Mouse (Mus musculus) gastrocnemius, postnatal 36 days (tissue): ENCODE results near the gene Neo1. TPM values are rescaled to one million over a fixed set of nuclear protein-coding genes. Genes with fewer than 3 reads are reported as not detected.

Experiments used
- DNase-seq, 2 experiments: peaks; one replicate each; pipeline ENCODE4 v3.0.0; 2022
- intact Hi-C: fragments of 180-260 bp; cut with DNase I; formaldehyde crosslinking; loops from one replicate; pipeline ENCODE4 v1.15.1; 2025
- total RNA-seq, 2 experiments: library from RNA; stranded (reverse); gene quantifications; 2 replicates each; pipeline ENCODE4 v1.2.3; 2021

Gene Neo1
- total RNA-seq, 2 experiments from 2014 or later: 23.7 to 31.1 TPM

DNA sequence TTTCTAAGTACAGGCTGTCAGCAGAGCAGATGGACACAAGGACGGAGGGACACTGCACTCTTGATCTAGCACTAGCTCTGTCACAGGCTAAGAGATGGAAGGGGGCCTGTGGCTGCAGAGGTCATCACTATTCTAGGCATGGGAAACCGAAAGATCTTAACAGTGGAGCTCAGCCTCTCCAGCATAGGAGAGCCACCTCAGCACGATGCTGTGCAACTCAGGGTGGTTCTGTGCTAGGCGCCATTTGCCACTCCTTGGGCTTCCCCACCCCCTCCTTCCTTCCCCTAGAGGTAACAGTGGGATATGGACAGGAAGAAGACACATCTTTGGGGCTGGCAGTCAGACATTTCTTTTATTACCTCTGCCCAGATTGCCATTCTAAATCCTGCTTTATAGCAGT is 161.9 kb downstream of the Neo1 start:
- intact Hi-C loops: loop anchor here (1.0 to 5.0 kb wide), 2 partner anchors 164 to 297 kb away; no protein-coding TSS in a partner anchor
- DNase-seq: no peak

DNA sequence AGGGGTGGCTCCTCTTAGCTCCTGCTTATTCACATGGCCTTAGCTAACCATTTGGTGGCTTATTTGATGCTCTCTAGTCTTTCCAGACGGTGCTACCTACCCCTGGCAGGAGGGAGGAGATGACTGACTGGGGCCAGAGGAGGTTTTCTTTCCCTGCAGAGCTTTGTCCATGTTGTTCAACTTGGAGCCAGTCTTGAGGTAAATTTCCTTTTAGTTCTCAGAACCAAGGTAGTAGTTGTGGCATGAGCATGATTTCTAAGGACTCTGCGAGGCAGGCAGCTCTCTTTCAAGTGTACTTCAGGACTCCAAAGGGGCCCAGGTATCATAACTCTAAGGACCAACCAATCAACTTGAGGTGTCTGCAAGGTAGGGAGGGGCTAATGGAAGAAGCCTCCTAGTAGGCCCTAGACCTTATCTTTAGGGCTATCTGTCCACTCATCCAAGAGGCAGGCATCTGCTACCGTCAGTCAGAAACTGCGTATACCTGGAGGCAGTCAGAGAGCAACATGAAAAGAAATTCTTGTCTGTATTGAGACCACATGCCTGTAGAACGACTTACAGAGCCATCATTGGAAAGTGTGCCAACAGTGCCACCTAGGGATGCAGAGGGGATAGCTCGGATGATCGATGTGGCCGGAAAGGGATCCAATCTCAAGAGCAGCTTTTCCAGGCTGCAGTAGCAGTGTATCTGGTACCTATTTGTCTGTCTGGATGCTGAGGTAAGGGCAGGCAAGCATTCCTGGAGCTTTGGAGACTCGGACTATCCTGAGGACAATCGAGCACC is 162.5 kb downstream of the Neo1 start:
- DNase-seq: peak; percentile 31 to 37
- intact Hi-C loops: loop anchor here (1.0 to 5.0 kb wide), 2 partner anchors 163 to 296 kb away; no protein-coding TSS in a partner anchor

DNA sequence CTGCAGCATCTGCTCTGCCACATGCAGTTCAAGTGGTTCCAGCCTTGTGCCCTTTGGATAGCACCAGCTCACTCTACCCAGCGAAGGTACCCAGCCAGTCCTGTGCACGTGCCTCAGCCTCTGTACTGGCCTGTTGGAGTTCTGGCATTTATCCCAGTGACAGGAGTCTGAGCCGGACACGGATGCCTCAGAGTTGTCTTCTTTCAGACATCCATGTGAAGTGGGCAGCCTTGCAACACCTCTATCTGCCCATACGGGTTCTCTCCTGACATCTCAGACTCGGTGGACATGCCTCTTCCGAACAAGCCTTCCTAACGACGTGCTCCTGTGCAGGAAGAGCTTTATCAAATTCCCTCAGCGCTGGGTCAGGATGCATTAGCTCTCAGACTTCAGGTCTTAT is 165.1 kb downstream of the Neo1 start:
- no peak for DNase-seq
- intact Hi-C loops: loop anchor here (5.0 kb wide), 1 partner anchor 294 kb away; no protein-coding TSS in a partner anchor

DNA sequence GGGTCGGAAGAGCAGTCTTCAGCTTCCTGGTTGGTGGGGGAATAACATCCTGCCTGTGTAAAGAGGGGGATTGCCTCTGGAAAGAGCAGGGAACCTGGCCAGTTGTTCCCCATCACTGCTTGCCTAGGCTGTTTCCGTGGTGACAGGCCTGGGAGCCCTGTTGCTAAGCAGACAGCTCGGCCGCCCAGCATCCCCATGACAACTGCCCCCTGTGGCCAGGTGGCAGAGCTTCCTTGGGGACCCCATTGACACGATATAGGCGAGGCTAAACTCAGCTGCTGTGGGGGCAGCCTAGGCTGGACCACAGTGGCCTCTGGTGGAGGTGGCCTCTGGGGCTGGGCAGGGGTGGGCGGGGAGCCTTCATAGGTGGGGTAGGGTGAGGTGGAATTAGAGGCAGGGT is 172.4 kb downstream of the Neo1 start:
- DNase-seq: no peak
- intact Hi-C loops: no loop called here

DNA sequence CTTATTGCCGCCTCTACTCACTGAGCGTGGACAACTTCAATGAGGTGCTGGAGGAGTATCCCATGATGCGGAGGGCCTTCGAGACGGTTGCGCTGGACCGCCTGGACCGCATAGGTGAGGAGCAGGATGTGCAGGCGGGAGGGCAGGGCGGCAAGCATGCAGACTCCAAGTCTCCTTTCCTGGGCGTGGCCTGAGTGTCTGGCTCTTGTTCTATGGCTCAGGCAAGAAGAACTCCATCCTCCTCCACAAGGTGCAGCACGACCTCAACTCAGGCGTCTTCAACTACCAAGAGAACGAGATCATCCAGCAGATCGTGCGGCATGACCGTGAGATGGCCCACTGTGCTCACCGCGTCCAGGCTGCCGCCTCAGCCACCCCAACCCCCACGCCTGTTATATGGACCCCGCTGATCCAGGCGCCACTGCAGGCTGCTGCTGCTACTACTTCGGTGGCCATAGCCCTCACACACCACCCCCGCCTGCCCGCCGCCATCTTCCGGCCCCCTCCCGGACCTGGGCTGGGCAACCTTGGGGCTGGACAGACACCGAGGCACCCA is 177.1 kb downstream of the Neo1 start:
- intact Hi-C loops: no loop called here
- no peak for DNase-seq

DNA sequence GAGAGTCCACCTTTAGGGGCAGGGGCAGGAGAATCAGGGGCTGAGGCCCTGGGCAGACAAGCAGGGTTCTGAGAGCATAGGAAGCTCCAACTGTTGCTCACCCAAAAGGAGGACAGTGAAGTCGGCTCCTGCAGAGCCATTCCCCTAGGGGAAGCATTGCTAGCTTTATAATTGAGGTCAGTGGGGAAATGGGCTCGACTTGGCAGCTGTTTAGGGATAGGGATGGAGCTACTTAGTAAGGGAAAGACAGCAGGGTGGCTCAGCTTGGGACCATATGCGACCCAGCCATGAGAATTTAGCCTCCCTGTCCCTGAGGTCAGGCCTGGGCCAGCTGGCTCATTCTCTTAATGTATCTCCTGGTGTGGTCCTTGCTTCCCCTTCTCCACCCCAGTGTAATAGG is 181.3 kb downstream of the Neo1 start:
- intact Hi-C loops: no loop called here

DNA sequence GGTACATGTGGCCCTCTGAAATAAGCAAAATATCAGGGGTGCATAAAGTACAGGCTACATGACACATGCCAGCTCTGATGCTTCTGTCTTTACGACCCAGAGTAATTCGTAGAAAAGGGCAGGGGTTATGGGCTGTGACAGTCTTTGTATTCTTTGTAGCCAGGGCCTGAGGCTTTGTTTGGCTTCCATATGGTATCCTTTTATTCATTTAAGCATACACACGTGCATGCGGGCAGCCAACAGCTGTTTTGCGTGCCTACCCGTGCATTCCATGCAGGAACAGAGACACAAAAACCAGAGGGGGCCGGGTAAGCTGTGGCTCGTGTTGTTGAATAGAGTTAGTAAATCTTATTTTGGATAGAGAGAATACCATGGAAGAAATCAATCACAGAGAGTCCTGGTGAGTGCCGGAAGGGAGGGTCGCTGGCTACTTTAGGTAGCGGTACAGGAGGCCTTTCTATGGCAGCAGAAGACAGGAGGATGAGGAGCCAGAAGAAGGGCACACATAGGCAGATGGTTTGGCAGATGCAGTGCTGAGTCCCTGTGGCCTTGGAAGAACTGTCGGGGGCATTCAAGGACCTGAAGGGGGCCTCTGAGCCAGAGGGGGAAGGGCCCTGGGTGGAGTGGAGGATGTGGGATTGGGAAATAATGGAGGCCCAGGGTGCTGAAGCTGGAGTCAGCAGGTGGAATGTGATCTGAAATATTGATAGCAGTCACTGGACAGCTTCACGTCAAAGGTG is 186.5 kb downstream of the Neo1 start:
- DNase-seq: no peak
- intact Hi-C loops: no loop called here

More for the DNA sequence above, 181.3 kb downstream of the Neo1 start:
- no peak for DNase-seq

DNA sequence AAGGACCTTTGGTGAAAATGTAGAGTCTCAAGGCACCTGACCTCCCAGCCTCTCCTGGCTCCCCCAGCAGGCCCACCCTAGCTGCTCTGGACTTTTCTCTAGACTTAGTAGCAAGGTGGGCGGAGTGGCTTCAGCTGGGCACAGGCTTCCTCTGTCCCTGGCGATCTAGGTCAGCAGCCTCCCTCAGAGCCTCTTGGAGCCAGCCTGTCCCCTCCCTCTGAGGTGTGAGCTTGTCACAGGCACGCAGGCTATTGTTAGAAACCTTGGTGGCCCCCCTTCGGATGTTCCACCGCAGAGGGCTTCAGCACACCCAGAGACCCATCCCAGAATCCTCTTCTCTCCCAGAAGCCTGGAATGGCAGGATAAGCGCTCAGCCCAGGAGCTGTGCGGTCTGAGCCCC is 188.6 kb downstream of the Neo1 start:
- DNase-seq: no peak
- intact Hi-C loops: no loop called here

DNA sequence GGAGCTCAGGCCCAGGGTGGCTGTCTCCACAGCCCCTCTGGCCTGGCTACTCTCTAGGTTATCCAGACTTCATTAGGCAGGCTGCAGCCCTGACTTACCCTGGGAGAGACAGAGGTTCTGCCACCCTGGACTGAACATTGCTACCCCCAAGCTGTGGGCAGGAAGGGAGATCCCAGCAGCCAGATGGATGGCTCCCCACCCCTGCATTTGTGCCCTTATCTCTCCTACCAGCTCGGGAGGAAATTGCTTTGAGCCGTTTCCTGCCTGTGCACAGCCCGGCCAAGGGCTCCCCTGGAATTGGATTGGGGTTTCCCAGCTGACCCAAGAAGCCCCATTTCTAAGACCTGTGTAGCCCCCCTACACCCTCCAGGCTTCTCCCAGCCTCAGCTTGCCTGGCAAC is 189.2 kb downstream of the Neo1 start:
- intact Hi-C loops: no loop called here
- no peak for DNase-seq

DNA sequence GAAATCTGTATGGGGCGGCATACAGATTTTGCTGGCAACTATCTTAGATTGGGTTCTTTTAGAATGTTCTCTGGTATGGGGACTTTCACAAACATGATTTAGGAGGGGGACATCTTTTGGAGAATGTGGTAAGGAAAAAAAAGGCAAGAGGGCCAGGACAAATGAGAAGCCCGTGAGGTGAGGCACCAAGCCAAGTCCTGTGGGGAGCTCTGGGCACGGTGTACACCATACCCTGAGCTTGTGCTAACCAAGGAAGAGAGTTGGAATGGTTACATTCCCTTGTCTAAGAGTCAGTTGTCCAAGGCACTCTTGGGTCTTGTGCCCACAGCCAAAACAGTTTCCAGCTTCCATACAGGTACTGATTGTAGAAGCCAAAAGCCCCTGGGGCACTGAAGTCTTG is 191.6 kb downstream of the Neo1 start:
- intact Hi-C loops: no loop called here
- DNase-seq: no peak

DNA sequence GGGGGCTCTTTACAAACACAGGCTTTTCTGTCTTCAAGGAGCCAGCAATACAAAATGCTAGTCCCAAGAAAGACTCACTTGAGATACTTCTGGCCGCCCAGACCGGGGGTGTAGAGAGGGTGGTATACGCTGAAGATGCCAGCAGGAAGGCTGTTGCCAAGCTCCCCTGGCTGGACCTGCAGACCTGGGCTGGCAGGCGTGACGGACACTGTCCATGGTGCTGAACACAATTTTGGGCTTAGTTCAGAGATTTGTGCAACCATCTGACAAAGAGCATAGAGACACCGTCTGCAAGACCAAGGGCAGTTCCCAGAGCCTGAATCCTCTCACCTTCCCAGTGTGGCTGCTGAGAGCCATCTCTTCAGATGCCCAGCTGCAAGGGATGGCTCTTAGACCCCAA is 194.6 kb downstream of the Neo1 start:
- intact Hi-C loops: no loop called here
- DNase-seq: no peak

DNA sequence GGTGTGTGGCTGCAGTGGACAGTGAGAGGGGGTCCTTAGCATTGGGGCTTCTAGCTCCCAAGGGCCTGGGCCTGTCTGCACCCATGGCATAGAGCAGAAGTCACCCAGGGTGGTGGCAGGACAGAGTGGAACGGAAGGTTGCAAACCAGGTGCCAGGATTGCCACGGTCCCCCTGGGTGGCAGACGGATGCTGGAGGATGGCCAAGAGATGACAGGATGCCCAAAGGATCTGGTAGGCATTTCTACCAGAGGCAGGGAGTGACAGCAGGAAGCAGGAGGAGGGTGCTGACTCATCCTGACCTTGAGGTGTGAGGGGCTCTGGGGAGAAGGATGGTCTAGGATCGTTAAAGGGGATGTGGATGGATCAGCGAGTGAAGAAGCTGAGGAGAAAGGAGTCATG is 197.7 kb downstream of the Neo1 start:
- DNase-seq: no peak
- intact Hi-C loops: no loop called here

DNA sequence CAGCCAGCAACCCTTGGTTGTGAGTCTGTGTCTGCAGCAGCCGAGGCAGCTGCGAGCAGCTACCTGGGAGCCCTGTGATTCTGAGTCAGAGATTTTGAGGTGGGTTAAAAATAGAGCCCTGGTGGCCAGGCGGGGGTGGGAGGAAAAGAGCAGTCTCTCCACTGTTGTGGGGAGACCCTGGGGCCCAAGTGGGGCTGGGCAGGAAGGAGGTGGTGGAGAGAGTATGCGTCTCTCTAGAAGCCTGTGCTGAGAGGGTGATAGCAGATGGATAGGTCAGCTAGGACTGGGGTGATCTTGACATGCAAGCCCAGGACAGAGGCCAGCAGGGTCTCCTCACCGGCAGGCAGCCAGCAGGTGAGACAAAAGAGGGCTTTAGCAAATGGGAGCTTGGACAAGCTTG is 199.1 kb downstream of the Neo1 start:
- intact Hi-C loops: no loop called here

DNA sequence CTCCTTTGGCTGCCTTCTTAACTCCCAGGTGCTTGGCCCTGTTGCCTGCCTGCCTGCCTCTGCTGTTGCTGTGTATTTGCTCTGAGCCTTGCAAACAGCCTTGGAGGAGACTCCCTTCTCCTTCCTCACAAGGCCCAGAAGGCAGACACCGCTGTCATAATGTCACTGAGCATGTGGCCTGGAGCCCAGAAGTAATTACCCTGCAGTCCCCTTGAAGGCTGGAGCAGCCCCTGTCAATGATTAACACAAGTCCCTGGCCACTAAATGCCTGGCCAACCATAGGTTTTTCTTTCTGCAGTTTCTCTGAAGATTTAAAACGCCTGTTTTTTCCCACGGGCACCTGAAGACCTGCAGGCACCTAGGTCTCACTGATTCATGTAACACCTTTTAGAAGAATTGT is 203.3 kb downstream of the Neo1 start:
- no peak for DNase-seq
- intact Hi-C loops: no loop called here

More for the DNA sequence above, 199.1 kb downstream of the Neo1 start:
- no peak for DNase-seq

DNA sequence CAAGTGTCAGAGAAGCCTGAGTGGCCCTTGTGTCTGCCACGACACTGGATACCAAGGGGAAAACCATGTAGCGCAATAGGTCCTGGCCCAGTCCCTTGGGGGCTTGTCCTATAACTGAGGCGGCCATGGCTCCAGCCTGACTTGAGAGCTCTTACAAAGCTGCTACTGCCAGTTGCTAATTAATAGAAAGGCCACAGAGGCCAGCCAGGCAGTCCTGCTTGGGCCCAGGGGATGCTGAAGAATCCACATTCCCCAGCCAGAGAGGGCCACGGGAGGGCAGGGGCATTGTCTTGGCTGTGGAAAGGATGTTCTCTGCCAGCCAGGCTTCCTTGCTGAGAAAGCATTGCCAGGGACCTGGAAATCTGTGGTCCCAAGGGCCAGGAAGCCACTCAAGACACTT is 206.6 kb downstream of the Neo1 start:
- intact Hi-C loops: no loop called here
- no peak for DNase-seq

Other genes with a start within 250 kb of the Neo1 start
- 1 to 10 TPM; 1.4 to 1.8 TPM for gene Hcn4, start 213.0 kb downstream of the Neo1 start, total RNA-seq